Mouse (Mus musculus) olfactory bulb, adult 2 months (tissue): ENCODE results near the gene Mbnl2. TPM values are rescaled to one million over a fixed set of nuclear protein-coding genes. Genes with fewer than 3 reads are reported as not detected.

Experiments used
- H3K27ac ChIP-seq: fragments of 200-500 bp; 2 replicates; pipeline ENCODE4 v1.5.1; 2012; ENCODE audit warnings: low read depth, low read length; ENCODE audit not compliant: insufficient read depth
- H3K4me1 ChIP-seq: fragments of 200-500 bp; 2 replicates; pipeline ENCODE4 v1.6.1; 2012; ENCODE audit warnings: low read length; ENCODE audit not compliant: control insufficient read depth, insufficient read depth
- H3K4me3 ChIP-seq: fragments of 200-500 bp; 2 replicates; pipeline ENCODE4 v1.5.1; 2012; ENCODE audit warnings: mild to moderate bottlenecking, low read depth, low read length, moderate library complexity; ENCODE audit not compliant: insufficient read depth
- CTCF ChIP-seq: fragments of 200-500 bp; IDR thresholded peaks from 2 replicates; pipeline ENCODE4 v1.5.1; 2012; ENCODE audit warnings: low read depth, mild to moderate bottlenecking, low read length, moderate library complexity; ENCODE audit not compliant: insufficient read depth
- POLR2A ChIP-seq: fragments of 200-500 bp; IDR thresholded peaks from 2 replicates; pipeline ENCODE4 v1.6.1; 2012; ENCODE audit warnings: mild to moderate bottlenecking, low read depth, low read length, moderate library complexity; ENCODE audit not compliant: insufficient read depth
- WGBS: fragments of 180-500 bp; shearing (Covaris S2); methylation state at CpG from one replicate; pipeline ENCODE4 v1.1.7; 2018; 5-methylcytosine and 5-hydroxymethylcytosine counted together
- polyA plus RNA-seq: library from polyadenylated mRNA; stranded (reverse); fragments of >200 nt; gene quantifications from 2 replicates; pipeline ENCODE4 v1.2.4, GENCODE M21; 2012; ENCODE audit warnings: low replicate concordance; ENCODE audit not compliant: missing spikeins, insufficient read depth, insufficient read length

The Mbnl2 gene
- polyA plus RNA-seq, 1 experiment, result 206 TPM

DNA sequence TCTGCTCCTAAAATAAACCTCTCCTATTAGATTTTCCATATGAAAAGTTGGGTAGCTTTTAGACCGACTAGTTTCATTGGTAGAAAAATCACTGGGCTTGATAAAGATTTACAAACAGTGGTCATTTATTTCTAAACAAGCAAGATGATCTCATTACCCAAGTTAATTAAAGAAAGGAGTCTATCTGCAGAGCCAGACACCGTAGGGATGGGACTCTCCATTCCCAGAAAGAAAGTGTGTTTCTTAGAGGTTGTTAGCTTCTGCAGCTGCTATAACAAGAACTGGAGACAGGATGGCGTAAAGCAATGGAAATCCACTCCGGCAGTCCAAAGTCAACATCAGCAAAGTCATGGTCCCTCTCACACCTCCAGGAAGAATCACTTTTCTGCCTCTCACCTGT, 92.1 kb downstream of the Mbnl2 start:
- TF ChIP-seq POLR2A (no peak), CTCF (no peak)
- WGBS, result 69% methylated on average over 4 of the region's 4 CpGs

DNA sequence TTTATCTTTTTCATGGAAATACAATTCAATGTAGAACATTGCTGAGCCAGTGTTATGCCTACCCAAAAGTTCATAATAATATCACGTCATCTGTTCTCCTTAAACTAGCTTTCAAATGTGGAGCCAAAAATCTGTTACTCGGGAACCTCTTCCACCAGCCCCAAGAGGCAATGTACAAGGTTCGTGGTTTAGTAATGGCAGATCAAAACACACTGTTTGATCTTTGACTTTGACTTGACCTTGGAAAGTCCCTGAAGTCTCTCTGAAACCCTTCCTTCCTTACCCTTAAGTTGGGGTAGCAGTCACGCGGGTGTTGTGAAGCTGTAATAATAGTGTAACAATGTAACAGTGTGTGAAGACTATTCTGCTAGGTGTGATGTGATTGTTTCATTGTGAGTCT, 93.0 kb downstream of the Mbnl2 start:
- TF ChIP-seq CTCF (no peak), POLR2A (no peak)
- peaks cover 27% of the 10 kb centered on the region for H3K4me1 ChIP-seq
- no peak overlapping the region for H3K4me3 ChIP-seq
- H3K27ac ChIP-seq, result no peak overlapping the region
- 76% methylated on average over 5 of the region's 5 CpGs for WGBS

More for the DNA sequence above, 92.1 kb downstream of the Mbnl2 start:
- H3K4me1 ChIP-seq, result peaks cover 27% of the 10 kb centered on the region
- no peak overlapping the region for H3K27ac ChIP-seq
- no peak overlapping the region for H3K4me3 ChIP-seq

DNA sequence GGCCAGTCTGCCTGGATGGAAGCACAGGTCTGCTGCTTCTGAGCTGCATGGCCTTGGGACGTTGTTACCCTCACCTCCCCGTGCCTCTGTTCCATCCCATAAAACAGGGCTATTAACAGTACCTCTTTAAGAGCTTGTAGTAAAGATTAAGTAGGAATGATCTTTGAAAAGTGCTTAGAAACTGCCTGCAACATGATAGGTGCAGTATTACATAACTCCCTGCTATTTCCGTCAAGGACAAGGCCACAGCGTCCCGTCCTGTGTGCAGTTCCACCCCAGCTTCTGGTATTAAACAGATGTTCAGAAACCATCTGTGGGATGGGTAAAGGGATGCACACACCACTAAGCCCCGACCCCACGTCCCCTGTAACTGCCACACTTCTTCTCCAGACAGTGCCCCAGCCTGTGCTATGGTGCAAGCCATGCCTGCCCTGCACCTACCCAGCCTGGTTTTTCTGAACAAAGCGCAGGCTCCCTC, 93.5 kb downstream of the Mbnl2 start:
- Histone ChIP-seq H3K4me3 (no peak overlapping the region), H3K4me1 (peaks cover 30% of the 10 kb centered on the region), H3K27ac (no peak overlapping the region)
- WGBS, result 69% methylated on average over 8 of the region's 8 CpGs
- TF ChIP-seq POLR2A (no peak), CTCF (no peak)

DNA sequence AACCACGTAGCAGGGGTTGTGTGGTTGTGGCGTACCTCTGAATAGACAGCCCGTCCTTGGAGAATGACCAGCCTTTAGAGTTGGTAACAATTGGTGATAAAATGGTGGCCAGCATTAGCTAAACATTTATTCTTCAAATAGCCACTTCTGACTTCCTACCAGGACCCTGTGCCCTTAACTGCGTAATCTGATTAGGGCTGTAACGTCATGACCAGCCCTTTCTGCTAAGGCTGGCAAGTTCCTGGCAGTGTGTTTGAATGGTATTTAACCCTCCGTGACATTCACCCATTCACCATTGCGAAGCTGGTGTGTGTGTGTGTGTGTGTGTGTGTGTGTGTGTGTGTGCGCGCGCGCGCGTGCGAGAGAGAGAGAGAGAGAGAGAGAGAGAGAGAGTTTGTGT, 94.6 kb downstream of the Mbnl2 start:
- 91% methylated on average over 14 of the region's 14 CpGs for WGBS
- Histone ChIP-seq H3K4me3 (no peak overlapping the region), H3K4me1 (peaks cover 34% of the 10 kb centered on the region), H3K27ac (no peak overlapping the region)
- TF ChIP-seq CTCF (no peak), POLR2A (no peak)

DNA sequence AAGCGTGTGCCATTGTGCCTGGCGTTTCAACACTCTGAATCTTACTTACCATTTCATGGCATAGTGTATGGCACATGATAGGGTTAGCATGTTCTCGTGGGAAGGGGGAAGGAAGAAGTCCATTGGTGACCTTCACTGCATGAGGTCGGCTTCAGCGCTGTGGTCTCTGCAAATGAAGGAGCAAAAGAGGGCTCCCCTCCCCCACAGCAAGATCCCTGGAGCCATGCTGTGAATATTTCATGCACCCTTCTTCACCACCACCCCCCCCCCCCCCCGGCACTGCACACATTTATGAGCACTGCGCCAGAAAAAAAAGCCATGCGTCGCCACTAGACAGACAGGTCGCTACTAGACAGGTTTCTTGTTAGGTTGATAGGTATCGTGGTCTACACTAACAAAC, 95.2 kb downstream of the Mbnl2 start:
- no peak for TF ChIP-seq POLR2A
- TF ChIP-seq CTCF, result no peak
- WGBS, result 81% methylated on average over 11 of the region's 11 CpGs
- Histone ChIP-seq H3K4me1 (peaks cover 34% of the 10 kb centered on the region), H3K4me3 (no peak overlapping the region), H3K27ac (no peak overlapping the region)

DNA sequence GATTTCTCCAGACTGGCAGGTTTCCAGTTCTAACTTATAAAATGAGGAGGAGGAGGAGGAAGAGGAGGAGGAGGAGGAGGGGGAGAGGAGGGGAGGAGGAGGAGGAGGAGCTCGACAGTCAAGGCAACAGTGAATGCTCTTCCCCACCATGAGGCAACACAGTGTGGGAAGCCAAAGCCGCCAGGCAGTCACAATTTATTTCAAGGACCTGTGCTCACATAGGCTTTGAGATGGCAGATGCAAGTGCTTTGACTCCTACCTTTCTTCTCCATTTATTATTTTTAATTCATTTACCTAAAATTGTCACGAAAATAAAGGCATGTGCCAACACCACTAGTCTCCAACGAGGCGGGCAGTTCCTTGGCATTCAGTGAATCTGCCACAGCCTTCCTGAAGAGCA, 95.7 kb downstream of the Mbnl2 start:
- H3K27ac ChIP-seq, result no peak overlapping the region
- H3K4me3 ChIP-seq, result no peak overlapping the region
- peaks cover 34% of the 10 kb centered on the region for H3K4me1 ChIP-seq
- 40% methylated on average over 5 of the region's 5 CpGs for WGBS
- TF ChIP-seq POLR2A (no peak), CTCF (no peak)

DNA sequence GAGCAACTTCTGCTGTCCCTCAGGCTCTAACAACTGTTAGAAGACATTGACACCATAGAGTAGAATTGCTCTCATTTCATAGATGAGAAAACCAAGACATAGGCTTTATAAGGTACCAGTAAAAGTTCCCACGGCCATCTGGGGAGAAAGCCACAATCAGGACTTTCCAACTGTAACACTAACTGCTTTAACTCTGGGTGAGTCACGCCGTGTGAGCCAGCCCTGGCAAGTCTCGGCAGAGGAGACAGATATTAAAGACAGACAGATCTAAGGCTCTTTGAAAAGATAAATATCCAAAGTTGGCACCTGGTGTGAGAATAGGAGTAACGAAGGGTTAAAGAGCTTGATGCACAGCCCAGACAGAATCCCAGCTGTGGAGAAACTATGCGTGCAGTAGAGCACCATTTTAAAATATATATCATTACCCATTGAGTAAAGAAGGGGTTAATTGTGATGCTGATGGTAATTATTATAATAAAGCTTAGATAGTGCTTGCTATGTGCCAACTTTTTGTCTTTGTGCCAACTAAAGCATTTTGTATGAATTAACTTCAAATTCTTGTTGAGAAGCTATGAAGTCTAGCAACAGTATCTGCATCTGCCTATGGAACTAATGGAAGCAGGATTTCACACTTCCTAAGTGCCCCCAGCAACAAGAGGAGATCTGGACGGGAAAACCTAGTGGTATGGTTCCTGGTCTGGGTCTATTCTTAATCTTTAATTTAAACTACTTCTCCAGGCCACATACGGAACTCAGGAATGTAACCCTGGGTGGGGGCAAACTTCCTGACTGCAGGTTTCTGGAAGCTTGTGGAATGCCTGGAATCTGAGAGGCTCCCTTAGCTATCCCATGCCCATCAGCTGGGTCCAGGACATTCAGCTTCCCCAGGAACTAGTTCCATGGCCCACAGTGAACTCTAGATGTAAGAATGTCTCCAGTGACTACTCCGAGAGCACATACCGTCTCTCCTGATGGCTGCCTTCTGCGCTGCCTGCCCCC, 97.9 kb downstream of the Mbnl2 start:
- no peak overlapping the region for H3K27ac ChIP-seq
- TF ChIP-seq POLR2A (no peak), CTCF (no peak)
- no peak overlapping the region for H3K4me3 ChIP-seq
- WGBS, result 55% methylated on average over 11 of the region's 11 CpGs
- H3K4me1 ChIP-seq, result peaks cover 30% of the 10 kb centered on the region

DNA sequence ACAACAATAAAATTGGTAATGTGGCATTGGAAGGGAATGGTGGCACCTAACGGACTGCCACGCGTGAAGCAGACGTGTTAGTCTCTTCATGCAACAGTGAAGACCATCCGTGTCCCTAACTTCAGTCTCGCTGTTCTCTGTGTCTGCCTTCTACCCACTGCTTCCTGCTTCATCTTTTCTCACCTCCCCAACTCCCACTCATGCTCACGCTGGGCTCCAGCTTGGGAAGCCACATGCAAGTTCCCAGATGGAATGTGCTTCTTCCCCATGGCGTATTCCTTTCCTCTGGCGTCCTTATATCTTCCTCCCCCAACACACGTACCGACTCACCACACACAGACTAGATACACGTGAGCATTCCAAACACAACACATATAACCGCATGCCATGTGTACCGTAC, 99.3 kb downstream of the Mbnl2 start:
- Histone ChIP-seq H3K4me1 (peaks cover 25% of the 10 kb centered on the region), H3K4me3 (no peak overlapping the region), H3K27ac (no peak overlapping the region)
- TF ChIP-seq POLR2A (no peak), CTCF (no peak)
- WGBS, result 77% methylated on average over 14 of the region's 14 CpGs

DNA sequence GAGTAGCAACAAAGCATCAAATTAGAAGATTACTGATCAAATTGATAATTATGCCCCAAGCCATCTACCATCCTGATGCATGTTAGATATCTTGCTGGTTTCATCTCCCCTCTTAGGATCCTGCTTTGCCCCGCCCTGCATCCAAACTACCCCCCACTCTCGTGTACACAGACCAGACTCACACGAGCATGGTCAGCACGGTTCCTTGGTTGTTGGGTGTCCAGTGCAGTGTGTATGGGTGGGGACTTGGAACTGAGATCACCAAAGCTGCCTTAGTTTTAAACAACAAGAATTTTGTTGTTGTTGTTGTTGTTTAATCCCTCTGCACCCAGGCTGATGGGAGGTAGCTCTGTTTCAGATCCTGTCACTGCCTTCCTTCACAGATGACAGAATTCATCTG, 101.7 kb downstream of the Mbnl2 start:
- H3K4me1 ChIP-seq, result peaks cover 11% of the 10 kb centered on the region
- H3K4me3 ChIP-seq, result no peak overlapping the region
- TF ChIP-seq POLR2A (no peak), CTCF (no peak)
- 87% methylated on average over 4 of the region's 4 CpGs for WGBS
- no peak overlapping the region for H3K27ac ChIP-seq
